Mouse (Mus musculus): ENCODE data around the gene Cyp4f16. TPM values are rescaled to one million over a fixed set of nuclear protein-coding genes. Genes with fewer than 3 reads are reported as not detected.

Gene Cyp4f16
- polyA plus RNA-seq, 1 experiment from 2014 or later: 9.3 TPM

Other genes with a start within 250 kb of the Cyp4f16 start
- 38.9 to 55.8 TPM (median 43.9 TPM) in 3 replicates for gene Akap8, start 215.3 kb upstream of the Cyp4f16 start, polyA plus RNA-seq (2018)
- 20.2 to 41.0 TPM (median 33.8 TPM) in 3 replicates for gene Akap8l, start 186.0 kb upstream of the Cyp4f16 start, polyA plus RNA-seq (2018)
- 15.9 to 20.7 TPM (median 17.5 TPM) in 3 replicates for gene Wiz, start 147.1 kb upstream of the Cyp4f16 start, polyA plus RNA-seq (2018)
- gene Rasal3, start 133.0 kb upstream of the Cyp4f16 start, polyA plus RNA-seq (2018): 8.2 to 22.5 TPM (median 8.9 TPM) in 3 replicates
- gene Pglyrp2, start 112.4 kb upstream of the Cyp4f16 start, polyA plus RNA-seq (2018): not detected in 3 replicates
- 0.14 TPM in 1 of 3 replicates, not detected in the others for gene Cyp4f39, start 83.8 kb upstream of the Cyp4f16 start, polyA plus RNA-seq (2018)
- gene Cyp4f17, start 30.5 kb upstream of the Cyp4f16 start, polyA plus RNA-seq (2018): 1.8 to 2.3 TPM (median 1.9 TPM) in 3 replicates
- not detected in 3 replicates for gene Cyp4f37, start 84.8 kb downstream of the Cyp4f16 start, polyA plus RNA-seq (2018)
- gene Cyp4f40, start 122.3 kb downstream of the Cyp4f16 start, polyA plus RNA-seq (2018): not detected in 3 replicates
- gene Cyp4f15, start 149.1 kb downstream of the Cyp4f16 start, polyA plus RNA-seq (2018): not detected in 3 replicates

Measured in macrophage (primary cell).